Mouse (Mus musculus) kidney, adult 2 months (tissue): ENCODE measurements at regions not wholly inside any gene's neighbourhood (a gene's known extent, or its start where the extent isn't known, plus 50 kb on each side); places are given as distances from the start of the nearest gene placed in this dataset.

Experiments used
- CTCF ChIP-seq: fragments of 200-500 bp; conservative IDR thresholded peaks from 2 replicates; pipeline ENCODE4 v1.5.1; 2011; ENCODE audit warnings: low read depth, mild to moderate bottlenecking, control low read depth, low read length, moderate library complexity, mixed read lengths; ENCODE audit not compliant: insufficient read depth, insufficient read length
- POLR2A ChIP-seq: fragments of 200-500 bp; IDR thresholded peaks from one replicate; pipeline ENCODE4 v1.6.1; 2011; ENCODE audit warnings: low read depth, low read length, control low read depth

DNA sequence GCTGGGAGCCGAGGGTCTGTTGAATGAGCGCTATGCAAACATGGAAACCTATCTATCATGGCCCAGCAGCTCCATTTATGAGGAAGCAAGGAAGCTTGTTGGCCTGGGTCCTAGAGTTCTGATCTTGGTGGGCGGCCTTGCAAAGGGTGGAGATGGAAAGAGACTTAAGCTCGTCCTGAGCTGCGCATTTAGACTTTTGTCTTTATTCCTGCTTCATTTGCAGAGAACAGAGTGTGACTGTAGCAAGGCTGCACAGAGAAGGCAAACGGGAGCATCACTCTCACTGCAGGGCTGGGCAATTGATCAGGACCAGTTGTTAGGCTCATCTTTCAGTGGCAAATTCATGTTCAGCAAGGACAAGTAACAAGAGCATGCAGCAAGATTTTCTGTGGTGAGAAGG, 177.2 kb downstream of the Plod2 start:
- TF ChIP-seq POLR2A (no peak), CTCF (no peak)
